Comparison of ENCODE assay signal across 15 mouse cellular contexts in genomic region chr2:5426110-5426509, GRCm38 (mm10).
DNase-seq lines count a peak whose midpoint lies in the region; ATAC-seq lines count a peak whose summit lies in the region.
"Had no signal": no experiment of that assay in that cellular context is flagged by ENCODE, and none has a peak within 500 bp of the region (broad histone marks: within the 10 kb centered on the region; RNA-seq: fewer than 3 reads in every experiment).

No protein-coding gene starts in this region.

- WGBS in midbrain, embryonic 12.5 days, result 3% methylated on average over 2 of the region's 2 CpGs
- WGBS in midbrain, embryonic 16.5 days, result 2% methylated on average over 2 of the region's 2 CpGs
- WGBS in forebrain, embryonic 11.5 days, result 11% methylated on average over 2 of the region's 2 CpGs
- 8% methylated on average over 2 of the region's 2 CpGs for WGBS in hindbrain, embryonic 15.5 days
- WGBS in neural tube, embryonic 15.5 days, result 13% methylated on average over 2 of the region's 2 CpGs

- no peak overlapping the region for H3K4me3 ChIP-seq in midbrain, embryonic 12.5 days
- no peak overlapping the region for H3K4me3 ChIP-seq in midbrain, embryonic 16.5 days (ENCODE audit: low read depth, low read length)
- no peak overlapping the region for H3K4me3 ChIP-seq in forebrain, embryonic 11.5 days (ENCODE audit: low read depth, low read length)
- no peak overlapping the region for H3K4me3 ChIP-seq in hindbrain, embryonic 15.5 days
- H3K4me3 ChIP-seq in neural tube, embryonic 15.5 days (replicated peaks), result no peak overlapping the region
- H3K4me3 ChIP-seq: heart, embryonic 12.5 days; liver, embryonic 13.5 days had no signal

- peak; percentile 84 for ATAC-seq in midbrain, embryonic 12.5 days (ENCODE audit: low FRiP score, low read depth)
- no peak for ATAC-seq in midbrain, embryonic 16.5 days
- peak; percentile 89 for ATAC-seq in forebrain, embryonic 11.5 days (replicated peaks; ENCODE audit: low FRiP score)
- peak; percentile 51; the same call in 1 of the 2 replicates for ATAC-seq in hindbrain, embryonic 15.5 days (ENCODE audit: low FRiP score, low read depth)
- ATAC-seq in neural tube, embryonic 15.5 days (ENCODE audit: low FRiP score), result peak; percentile 54; the same call in 1 of the 2 replicates
- ATAC-seq: lung, postnatal 0 days had no signal

- H3K4me2 ChIP-seq in midbrain, embryonic 12.5 days (replicated peaks), result no peak overlapping the region
- no peak overlapping the region for H3K4me2 ChIP-seq in midbrain, embryonic 16.5 days (ENCODE audit: low read length)
- H3K4me2 ChIP-seq in forebrain, embryonic 11.5 days (ENCODE audit: low read depth, low read length, severe bottlenecking), result no peak overlapping the region
- H3K4me2 ChIP-seq in hindbrain, embryonic 15.5 days, result no peak overlapping the region
- H3K4me2 ChIP-seq in neural tube, embryonic 15.5 days, result no peak overlapping the region
- H3K4me2 ChIP-seq: heart, embryonic 12.5 days; liver, embryonic 13.5 days had no signal

- no peak overlapping the region for H3K9ac ChIP-seq in midbrain, embryonic 12.5 days (replicated peaks)
- H3K9ac ChIP-seq in midbrain, embryonic 16.5 days (ENCODE audit: low read depth, low read length), result no peak overlapping the region
- H3K9ac ChIP-seq in forebrain, embryonic 11.5 days (ENCODE audit: low read length), result no peak overlapping the region
- no peak overlapping the region for H3K9ac ChIP-seq in hindbrain, embryonic 15.5 days
- H3K9ac ChIP-seq in neural tube, embryonic 15.5 days (replicated peaks), result no peak overlapping the region
- H3K9ac ChIP-seq: heart, embryonic 12.5 days; liver, embryonic 13.5 days had no signal

- peaks cover 20% of the 10 kb centered on the region for H3K4me1 ChIP-seq in midbrain, embryonic 12.5 days
- H3K4me1 ChIP-seq in midbrain, embryonic 16.5 days (ENCODE audit: control insufficient read depth, insufficient read depth, low read length), result peaks cover 9% of the 10 kb centered on the region
- H3K4me1 ChIP-seq in forebrain, embryonic 11.5 days (replicated peaks; ENCODE audit: control insufficient read depth, insufficient read depth, low read length), result 0 out of 2 replicates have a peak, but pooled peaks cover 2% of the 10 kb centered on the region
- H3K4me1 ChIP-seq in hindbrain, embryonic 15.5 days (replicated peaks), result no peaks in the 10 kb centered on the region; the same call in none of the 2 replicates
- H3K4me1 ChIP-seq in neural tube, embryonic 15.5 days, result peaks cover 5% of the 10 kb centered on the region; the same call in 1 of the 2 replicates
- H3K4me1 ChIP-seq: liver, embryonic 13.5 days had no signal

- peaks cover 13% of the 10 kb centered on the region; the same call in 1 of the 2 replicates for H3K27me3 ChIP-seq in midbrain, embryonic 12.5 days
- no peaks in the 10 kb centered on the region for H3K27me3 ChIP-seq in midbrain, embryonic 16.5 days (ENCODE audit: control insufficient read depth, insufficient read depth, low read depth, low read length)
- H3K27me3 ChIP-seq in forebrain, embryonic 11.5 days (ENCODE audit: control insufficient read depth, insufficient read depth, low read length), result no peaks in the 10 kb centered on the region
- no peaks in the 10 kb centered on the region for H3K27me3 ChIP-seq in hindbrain, embryonic 15.5 days
- no peaks in the 10 kb centered on the region for H3K27me3 ChIP-seq in neural tube, embryonic 15.5 days (replicated peaks)
- H3K27me3 ChIP-seq: heart, embryonic 12.5 days; liver, embryonic 13.5 days had no signal

- no peaks in the 10 kb centered on the region for H3K36me3 ChIP-seq in midbrain, embryonic 12.5 days
- no peaks in the 10 kb centered on the region for H3K36me3 ChIP-seq in midbrain, embryonic 16.5 days (ENCODE audit: control insufficient read depth, insufficient read depth, low read length)
- no peaks in the 10 kb centered on the region for H3K36me3 ChIP-seq in forebrain, embryonic 11.5 days (ENCODE audit: control insufficient read depth, insufficient read depth, low read length)
- H3K36me3 ChIP-seq in hindbrain, embryonic 15.5 days, result no peaks in the 10 kb centered on the region
- H3K36me3 ChIP-seq in neural tube, embryonic 15.5 days, result no peaks in the 10 kb centered on the region
- H3K36me3 ChIP-seq: heart, embryonic 12.5 days; liver, embryonic 13.5 days had no signal

- H3K27ac ChIP-seq in midbrain, embryonic 12.5 days (replicated peaks), result no peak overlapping the region
- no peak overlapping the region for H3K27ac ChIP-seq in midbrain, embryonic 16.5 days (ENCODE audit: low read length)
- peak overlapping the region; percentile 61; the same call in 1 of the 2 replicates for H3K27ac ChIP-seq in forebrain, embryonic 11.5 days (ENCODE audit: low read depth, low read length)
- 0 out of 2 replicates have a peak overlapping the region, but pooled peaks have one; percentile 29 for H3K27ac ChIP-seq in hindbrain, embryonic 15.5 days (replicated peaks)
- no peak overlapping the region for H3K27ac ChIP-seq in neural tube, embryonic 15.5 days (replicated peaks)
- H3K27ac ChIP-seq: liver, embryonic 13.5 days had no signal

- H3K9me3 ChIP-seq in midbrain, embryonic 12.5 days, result no peaks in the 10 kb centered on the region
- H3K9me3 ChIP-seq in midbrain, embryonic 16.5 days (replicated peaks; ENCODE audit: control insufficient read depth, low read length, poor library complexity, severe bottlenecking), result no peaks in the 10 kb centered on the region
- no peaks in the 10 kb centered on the region for H3K9me3 ChIP-seq in forebrain, embryonic 11.5 days (ENCODE audit: control insufficient read depth, low read length)
- no peaks in the 10 kb centered on the region for H3K9me3 ChIP-seq in hindbrain, embryonic 15.5 days
- H3K9me3 ChIP-seq in neural tube, embryonic 15.5 days (replicated peaks), result no peaks in the 10 kb centered on the region
- H3K9me3 ChIP-seq: heart, embryonic 12.5 days; liver, embryonic 13.5 days had no signal

- DNase-seq in forebrain, embryonic 11.5 days (ENCODE audit: low spot score), result peak; percentile 62
- DNase-seq in urinary bladder, postnatal 14 days (ENCODE audit: low spot score), result no peak
- no peak for DNase-seq in kidney, postnatal 36 days
- DNase-seq in spleen, postnatal 14 days (ENCODE audit: low spot score in 2 of 2), result no peak
- DNase-seq: cerebellum, adult 18-20 months; gastrocnemius, postnatal 25 days; left cerebral cortex, postnatal 4 days; liver, embryonic 13.5 days; thymus, adult 18-20 months had no signal

Comparison
In these comparisons a context has a peak if more than half of its experiments do, and no peak if none do; other contexts are left out.
1. H3K27ac ChIP-seq: peak in forebrain, embryonic 11.5 days (single experiment) and hindbrain, embryonic 15.5 days (single experiment); none in midbrain, embryonic 12.5 days (single experiment), midbrain, embryonic 16.5 days (single experiment) and neural tube, embryonic 15.5 days (single experiment).